Mouse (Mus musculus): Measurements from ENCODE around the gene Gad1. TPM values are rescaled to one million over a fixed set of nuclear protein-coding genes. Genes with fewer than 3 reads are reported as not detected.

Gene Gad1
- polyA plus RNA-seq, 1 experiment = 3.2 TPM

DNA sequence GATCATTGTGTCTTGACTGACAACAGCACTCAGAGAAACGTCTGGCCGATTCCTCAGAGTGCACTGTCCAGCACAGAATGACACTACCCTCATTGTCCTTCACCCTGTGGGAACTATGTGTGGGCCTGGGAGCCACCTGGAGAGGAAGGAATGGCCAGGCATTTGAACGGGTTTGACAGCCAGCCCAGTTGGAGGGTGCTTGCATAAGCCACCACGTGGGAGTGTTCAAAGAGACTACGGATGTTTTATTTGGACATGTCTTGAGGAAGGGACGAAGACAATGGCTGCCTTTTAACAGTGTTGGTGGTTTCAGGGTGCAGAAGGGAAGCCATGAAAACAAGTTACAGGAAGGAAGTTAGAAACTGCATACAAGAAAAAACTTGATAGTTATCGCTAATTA is 72.9 kb downstream of the Gad1 start:
- Histone ChIP-seq H3K4me1 (ENCODE audit: control insufficient read depth, insufficient read depth, low read length) (peaks cover 5% of the 10 kb centered on the region; the same call in 1 of the 2 replicates), H3K4me3 (replicated peaks; ENCODE audit: control insufficient read depth, low read depth, low read length) (no peak overlapping the region), H3K27ac (ENCODE audit: control insufficient read depth, insufficient read depth, low read depth, low read length, poor library complexity) (no peak overlapping the region)
- TF ChIP-seq POLR2A (IDR thresholded peaks at IDR 0.05; ENCODE audit: borderline replicate concordance, control insufficient read depth, low read depth, low read length) = no peak
- no peak for TF ChIP-seq CTCF (IDR thresholded peaks at IDR 0.05; ENCODE audit: control insufficient read depth, insufficient read depth, low read length)
- WGBS = 30% methylated on average over 7 of the region's 7 CpGs

DNA sequence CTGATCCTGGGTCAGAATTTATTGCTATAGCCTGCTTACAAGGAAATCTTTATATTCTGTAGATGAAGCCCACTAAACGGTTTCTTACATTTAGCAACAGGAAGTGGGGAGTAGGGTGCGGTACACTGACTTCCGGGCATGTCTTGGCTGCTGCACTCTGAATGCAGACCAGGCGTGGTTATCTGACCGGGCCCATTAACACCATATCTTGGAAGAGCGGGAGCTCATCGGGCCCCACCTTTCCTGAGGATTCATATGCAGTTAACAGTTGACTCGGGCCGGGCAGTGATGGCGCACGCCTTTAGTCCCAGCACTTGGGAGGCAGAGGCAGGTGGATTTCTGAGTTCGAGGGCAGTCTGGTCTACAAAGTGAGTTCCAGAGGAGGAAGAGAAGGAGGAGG is 75.5 kb downstream of the Gad1 start:
- no peak overlapping the region for H3K27ac ChIP-seq (ENCODE audit: control insufficient read depth, insufficient read depth, low read depth, low read length, poor library complexity)
- TF ChIP-seq CTCF (IDR thresholded peaks at IDR 0.05; ENCODE audit: control insufficient read depth, insufficient read depth, low read length) = no peak
- TF ChIP-seq POLR2A (IDR thresholded peaks at IDR 0.05; ENCODE audit: borderline replicate concordance, control insufficient read depth, low read depth, low read length) = no peak
- peaks cover 3% of the 10 kb centered on the region; the same call in 1 of the 2 replicates for H3K4me1 ChIP-seq (ENCODE audit: control insufficient read depth, insufficient read depth, low read length)
- 21% methylated on average over 12 of the region's 12 CpGs for WGBS
- H3K4me3 ChIP-seq (replicated peaks; ENCODE audit: control insufficient read depth, low read depth, low read length) = no peak overlapping the region

GRCm38 (mm10) chr2:70629339-70629761 is 76.5 kb downstream of the Gad1 start:
- peaks cover 3% of the 10 kb centered on the region; the same call in 1 of the 2 replicates for H3K4me1 ChIP-seq (ENCODE audit: control insufficient read depth, insufficient read depth, low read length)
- no peak overlapping the region for H3K27ac ChIP-seq (ENCODE audit: control insufficient read depth, insufficient read depth, low read depth, low read length, poor library complexity)
- no peak for TF ChIP-seq CTCF (IDR thresholded peaks at IDR 0.05; ENCODE audit: control insufficient read depth, insufficient read depth, low read length)
- no peak for TF ChIP-seq POLR2A (IDR thresholded peaks at IDR 0.05; ENCODE audit: borderline replicate concordance, control insufficient read depth, low read depth, low read length)
- no peak overlapping the region for H3K4me3 ChIP-seq (replicated peaks; ENCODE audit: control insufficient read depth, low read depth, low read length)
- WGBS = 21% methylated on average over 10 of the region's 10 CpGs

DNA sequence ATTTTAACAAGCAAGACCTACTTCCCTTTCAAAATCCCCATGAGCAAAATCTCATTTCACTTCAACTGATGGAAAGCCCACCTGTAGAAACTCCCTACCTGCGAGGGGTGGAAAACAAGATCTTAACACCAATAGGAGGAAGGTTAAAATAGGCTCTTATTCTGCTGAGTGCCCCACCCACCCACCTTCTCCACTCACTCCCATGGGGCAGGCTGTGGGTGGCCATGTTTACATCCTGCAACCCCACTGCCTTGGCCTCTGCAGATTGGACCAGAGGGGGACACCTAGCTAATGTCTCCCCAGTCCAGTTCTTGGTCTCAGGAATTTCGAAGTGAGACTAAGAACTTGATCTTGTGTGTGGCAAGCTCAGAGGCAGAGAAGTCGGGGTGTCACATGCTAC is 77.0 kb downstream of the Gad1 start:
- peaks cover 3% of the 10 kb centered on the region; the same call in 1 of the 2 replicates for H3K4me1 ChIP-seq (ENCODE audit: control insufficient read depth, insufficient read depth, low read length)
- no peak overlapping the region for H3K4me3 ChIP-seq (replicated peaks; ENCODE audit: control insufficient read depth, low read depth, low read length)
- TF ChIP-seq POLR2A (IDR thresholded peaks at IDR 0.05; ENCODE audit: borderline replicate concordance, control insufficient read depth, low read depth, low read length) (no peak), CTCF (IDR thresholded peaks at IDR 0.05; ENCODE audit: control insufficient read depth, insufficient read depth, low read length) (no peak)
- H3K27ac ChIP-seq (ENCODE audit: control insufficient read depth, insufficient read depth, low read depth, low read length, poor library complexity) = no peak overlapping the region
- WGBS = 64% methylated on average over 3 of the region's 3 CpGs

- H3K27ac ChIP-seq (ENCODE audit: control insufficient read depth, insufficient read depth, low read depth, low read length, poor library complexity) = no peak overlapping the region
- no peak overlapping the region for H3K4me3 ChIP-seq (replicated peaks; ENCODE audit: control insufficient read depth, low read depth, low read length)
- 72% methylated on average over 1 of the region's 1 CpGs for WGBS
- no peak for TF ChIP-seq POLR2A (IDR thresholded peaks at IDR 0.05; ENCODE audit: borderline replicate concordance, control insufficient read depth, low read depth, low read length)
- TF ChIP-seq CTCF (IDR thresholded peaks at IDR 0.05; ENCODE audit: control insufficient read depth, insufficient read depth, low read length) = no peak
- peaks cover 3% of the 10 kb centered on the region; the same call in 1 of the 2 replicates for H3K4me1 ChIP-seq (ENCODE audit: control insufficient read depth, insufficient read depth, low read length)
Measured at GRCm38 (mm10) chr2:70631321-70631720, 78.4 kb downstream of the Gad1 start.

- H3K4me3 ChIP-seq (replicated peaks; ENCODE audit: control insufficient read depth, low read depth, low read length) = no peak overlapping the region
- H3K27ac ChIP-seq (ENCODE audit: control insufficient read depth, insufficient read depth, low read depth, low read length, poor library complexity) = no peak overlapping the region
- WGBS = 73% methylated on average over 1 of the region's 1 CpGs
- peaks cover 3% of the 10 kb centered on the region; the same call in 1 of the 2 replicates for H3K4me1 ChIP-seq (ENCODE audit: control insufficient read depth, insufficient read depth, low read length)
- TF ChIP-seq CTCF (IDR thresholded peaks at IDR 0.05; ENCODE audit: control insufficient read depth, insufficient read depth, low read length) (no peak), POLR2A (IDR thresholded peaks at IDR 0.05; ENCODE audit: borderline replicate concordance, control insufficient read depth, low read depth, low read length) (no peak)
Measured at GRCm38 (mm10) chr2:70632412-70632811, 79.5 kb downstream of the Gad1 start.

GRCm38 (mm10) chr2:70634028-70634690 is 81.3 kb downstream of the Gad1 start:
- no peak overlapping the region for H3K4me3 ChIP-seq (replicated peaks; ENCODE audit: control insufficient read depth, low read depth, low read length)
- H3K4me1 ChIP-seq (ENCODE audit: control insufficient read depth, insufficient read depth, low read length) = peaks cover 1% of the 10 kb centered on the region; the same call in 1 of the 2 replicates
- H3K27ac ChIP-seq (ENCODE audit: control insufficient read depth, insufficient read depth, low read depth, low read length, poor library complexity) = no peak overlapping the region
- WGBS = 85% methylated on average over 5 of the region's 5 CpGs
- no peak for TF ChIP-seq POLR2A (IDR thresholded peaks at IDR 0.05; ENCODE audit: borderline replicate concordance, control insufficient read depth, low read depth, low read length)

GRCm38 (mm10) chr2:70640968-70641367 is 88.1 kb downstream of the Gad1 start:
- Histone ChIP-seq H3K4me3 (replicated peaks; ENCODE audit: control insufficient read depth, low read depth, low read length) (no peak overlapping the region), H3K27ac (ENCODE audit: control insufficient read depth, insufficient read depth, low read depth, low read length, poor library complexity) (no peak overlapping the region), H3K4me1 (ENCODE audit: control insufficient read depth, insufficient read depth, low read length) (no peaks in the 10 kb centered on the region)
- TF ChIP-seq POLR2A (IDR thresholded peaks at IDR 0.05; ENCODE audit: borderline replicate concordance, control insufficient read depth, low read depth, low read length) (no peak), CTCF (IDR thresholded peaks at IDR 0.05; ENCODE audit: control insufficient read depth, insufficient read depth, low read length) (no peak)
